Mouse (Mus musculus): ENCODE measurements at regions not wholly inside any gene's neighbourhood (a gene's known extent, or its start where the extent isn't known, plus 50 kb on each side); places are given as distances from the start of the nearest gene placed in this dataset.

DNA sequence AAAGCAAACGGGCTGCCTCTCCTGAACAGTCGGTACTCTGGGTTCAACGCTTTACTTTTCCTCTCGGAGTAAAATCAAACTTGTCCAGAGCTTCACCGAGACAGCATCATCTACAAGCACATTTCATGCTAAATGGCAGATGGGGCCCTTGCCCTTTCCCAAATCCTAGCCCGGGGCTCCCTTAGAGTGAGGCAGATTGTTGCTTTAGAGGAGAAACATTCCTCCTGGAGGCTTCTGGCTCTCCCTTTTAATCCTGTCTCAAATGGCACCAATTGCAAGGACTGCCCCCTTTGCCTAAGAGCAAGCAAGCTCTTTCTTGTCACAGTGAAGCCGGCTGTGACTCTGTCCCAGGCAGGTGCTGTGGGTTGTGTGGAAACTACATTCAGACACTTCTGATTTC lies 255.5 kb upstream of the Sox11 start:
- TF ChIP-seq CTCF (IDR thresholded peaks at IDR 0.05; ENCODE audit: extremely low read depth, insufficient read depth, low read length) (no peak), POLR2A (IDR thresholded peaks at IDR 0.05; ENCODE audit: extremely low read depth, insufficient read depth, low read length) (no peak)

Data from cortical plate, adult 2 months (tissue).